Mouse (Mus musculus) stomach, postnatal 0 days (tissue): ENCODE measurements around the gene Gm49027.

Experiments
- CTCF ChIP-seq: IDR thresholded peaks from 2 replicates; pipeline ENCODE4 v1.5.1; 2016; ENCODE audit warnings: antibody characterized with exemption, low read depth, mild to moderate bottlenecking, moderate library complexity
- EP300 ChIP-seq: optimal IDR thresholded peaks from 2 replicates; pipeline ENCODE3; 2016; ENCODE audit warnings: antibody characterized with exemption

GRCm38 (mm10) chr5:123533801-123534200 lies 8.5 kb upstream of the Gm49027 start:
- TF ChIP-seq CTCF: no peak
- no peak for TF ChIP-seq EP300
